Mouse (Mus musculus) hindbrain, embryonic 13.5 days (tissue): ENCODE measurements at regions not wholly inside any gene's neighbourhood (a gene's known extent, or its start where the extent isn't known, plus 50 kb on each side); places are given as distances from the start of the nearest gene placed in this dataset.
"Not testable (repeated sequence)": the region's sequence is repeated elsewhere in the genome, so short reads cannot be mapped to it uniquely, and the experiment has no call there.

Experiments
- ATAC-seq: fragments of 200-750 bp; cut with Nextera tagmentation; 2 replicates; pipeline ENCODE4 v1.8.0; 2017; ENCODE audit warnings: moderate TSS enrichment; ENCODE audit not compliant: low FRiP score
- H3K27ac ChIP-seq: fragments of 300-500 bp; sonication (generic); 2 replicates; pipeline ENCODE4 v1.5.1; 2015; ENCODE audit warnings: inconsistent platforms, mild to moderate bottlenecking, moderate library complexity
- H3K27me3 ChIP-seq: fragments of 300-500 bp; sonication (generic); 2 replicates; pipeline ENCODE4 v1.6.1; 2015; ENCODE audit warnings: mild to moderate bottlenecking, inconsistent platforms
- H3K36me3 ChIP-seq: fragments of 300-500 bp; sonication (generic); 2 replicates; pipeline ENCODE4 v1.6.1; 2015; ENCODE audit warnings: mild to moderate bottlenecking, inconsistent platforms
- H3K4me1 ChIP-seq: fragments of 300-500 bp; sonication (generic); replicated peaks from 2 replicates; pipeline ENCODE4 v1.6.1; 2015; ENCODE audit warnings: inconsistent platforms
- H3K4me2 ChIP-seq: fragments of 300-500 bp; sonication (generic); 2 replicates; pipeline ENCODE4 v1.6.1; 2015; ENCODE audit warnings: inconsistent platforms, mild to moderate bottlenecking, moderate library complexity
- H3K4me3 ChIP-seq: fragments of 300-500 bp; sonication (generic); 2 replicates; pipeline ENCODE4 v1.5.1; 2015; ENCODE audit warnings: mild to moderate bottlenecking, inconsistent platforms
- H3K9ac ChIP-seq: fragments of 300-500 bp; sonication (generic); 2 replicates; pipeline ENCODE4 v1.6.1; 2015; ENCODE audit warnings: mild to moderate bottlenecking, inconsistent platforms
- H3K9me3 ChIP-seq: fragments of 300-500 bp; sonication (generic); 2 replicates; pipeline ENCODE4 v1.6.1; 2016; ENCODE audit warnings: inconsistent platforms
- WGBS: fragments of 180-500 bp; shearing (Covaris S2); methylation state at CpG from one replicate; pipeline ENCODE4 v1.1.7; 2015; 5-methylcytosine and 5-hydroxymethylcytosine counted together

- WGBS: 86% methylated on average over 8 of the region's 8 CpGs
- H3K27ac ChIP-seq: no peak overlapping the region
- H3K36me3 ChIP-seq: no peaks in the 10 kb centered on the region
- no peak overlapping the region for H3K4me3 ChIP-seq
- H3K27me3 ChIP-seq: peaks cover 25% of the 10 kb centered on the region
- H3K4me2 ChIP-seq: no peak overlapping the region
- H3K9me3 ChIP-seq: no peaks in the 10 kb centered on the region
- peaks cover 10% of the 10 kb centered on the region for H3K4me1 ChIP-seq
- no peak overlapping the region for H3K9ac ChIP-seq
- ATAC-seq: no peak
These were observed 54.2 kb upstream of the Jarid2 start for GRCm38 (mm10) chr13:44674926-44675650.

DNA sequence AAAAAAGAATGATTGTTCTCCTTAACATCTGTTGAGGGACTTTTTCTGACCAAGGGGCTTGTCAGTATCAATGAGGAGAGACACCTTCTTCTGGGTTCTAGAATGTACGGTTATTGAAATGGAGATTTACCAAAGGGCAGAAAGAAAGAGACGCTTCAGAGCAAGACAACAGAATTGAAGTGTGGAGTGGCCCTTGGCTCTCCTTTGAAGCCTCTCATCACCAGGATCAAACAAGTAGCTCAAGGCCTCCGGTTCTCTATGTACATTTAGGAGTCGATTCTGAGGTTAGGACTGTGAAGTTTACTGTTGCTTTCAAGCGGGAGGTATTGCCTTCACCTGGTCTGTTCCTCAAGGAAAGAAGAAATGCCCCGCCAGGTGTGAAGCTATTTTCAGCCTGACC, 53.2 kb upstream of the Jarid2 start:
- Histone ChIP-seq H3K9ac (no peak overlapping the region), H3K27me3 (peaks cover 25% of the 10 kb centered on the region), H3K4me3 (no peak overlapping the region), H3K4me1 (peaks cover 10% of the 10 kb centered on the region), H3K4me2 (no peak overlapping the region), H3K27ac (no peak overlapping the region), H3K9me3 (no peaks in the 10 kb centered on the region), H3K36me3 (no peaks in the 10 kb centered on the region)
- 93% methylated on average over 6 of the region's 6 CpGs for WGBS
- ATAC-seq: no peak

DNA sequence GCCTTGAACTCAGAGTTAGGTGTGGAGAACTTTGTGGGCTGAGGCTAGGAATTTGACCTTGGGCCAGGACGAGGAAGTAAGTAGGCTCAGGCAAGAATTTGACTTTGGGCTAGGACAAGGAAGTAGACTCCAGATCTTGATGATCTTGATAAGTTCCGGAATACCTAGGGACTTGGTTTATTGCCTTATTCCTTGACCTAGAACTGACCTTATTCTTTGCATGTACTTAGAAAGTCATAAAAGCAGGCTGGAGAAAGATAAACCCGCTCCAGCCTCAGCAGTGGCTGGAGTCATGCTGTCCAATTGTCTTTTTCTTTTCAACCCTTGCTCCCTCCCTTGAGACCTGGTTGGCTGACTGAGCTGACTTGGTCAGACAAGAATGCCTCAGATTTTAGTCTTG, 51.2 kb upstream of the Jarid2 start:
- H3K27me3 ChIP-seq: peaks cover 21% of the 10 kb centered on the region
- no peaks in the 10 kb centered on the region for H3K9me3 ChIP-seq
- H3K4me1 ChIP-seq: peaks cover 10% of the 10 kb centered on the region
- no peak overlapping the region for H3K27ac ChIP-seq
- H3K4me3 ChIP-seq: no peak overlapping the region
- ATAC-seq: no peak
- no peak overlapping the region for H3K9ac ChIP-seq
- no peaks in the 10 kb centered on the region for H3K36me3 ChIP-seq
- WGBS: 62% methylated on average over 3 of the region's 3 CpGs
- H3K4me2 ChIP-seq: no peak overlapping the region

DNA sequence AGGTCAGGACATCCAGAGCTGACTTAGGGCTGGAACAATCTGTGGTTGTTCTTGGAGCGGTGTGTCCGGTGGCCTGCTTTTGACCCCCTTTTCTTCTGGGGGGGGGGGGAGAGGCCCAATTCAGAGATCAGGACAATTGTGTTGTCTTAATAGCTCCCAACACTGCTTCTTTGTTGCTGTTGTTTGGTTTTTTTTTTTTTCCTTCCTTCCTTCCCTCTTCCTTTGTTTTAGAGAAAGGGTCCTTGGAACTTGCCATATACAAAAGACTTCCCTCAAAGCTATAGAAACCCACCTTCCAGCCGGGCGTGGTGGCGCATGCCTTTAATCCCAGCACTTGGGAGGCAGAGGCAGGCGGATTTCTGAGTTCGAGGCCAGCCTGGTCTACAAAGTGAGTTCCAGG, 49.8 kb upstream of the Jarid2 start:
- H3K4me1 ChIP-seq, ATAC-seq, H3K9me3 ChIP-seq, H3K4me3 ChIP-seq, H3K27me3 ChIP-seq, H3K27ac ChIP-seq, H3K9ac ChIP-seq, H3K4me2 ChIP-seq, H3K36me3 ChIP-seq: not testable (repeated sequence)
- 85% methylated on average over 7 of the region's 7 CpGs for WGBS
